Mouse (Mus musculus): ENCODE measurements at regions not wholly inside any gene's neighbourhood (a gene's known extent, or its start where the extent isn't known, plus 50 kb on each side); places are given as distances from the start of the nearest gene placed in this dataset.

DNA sequence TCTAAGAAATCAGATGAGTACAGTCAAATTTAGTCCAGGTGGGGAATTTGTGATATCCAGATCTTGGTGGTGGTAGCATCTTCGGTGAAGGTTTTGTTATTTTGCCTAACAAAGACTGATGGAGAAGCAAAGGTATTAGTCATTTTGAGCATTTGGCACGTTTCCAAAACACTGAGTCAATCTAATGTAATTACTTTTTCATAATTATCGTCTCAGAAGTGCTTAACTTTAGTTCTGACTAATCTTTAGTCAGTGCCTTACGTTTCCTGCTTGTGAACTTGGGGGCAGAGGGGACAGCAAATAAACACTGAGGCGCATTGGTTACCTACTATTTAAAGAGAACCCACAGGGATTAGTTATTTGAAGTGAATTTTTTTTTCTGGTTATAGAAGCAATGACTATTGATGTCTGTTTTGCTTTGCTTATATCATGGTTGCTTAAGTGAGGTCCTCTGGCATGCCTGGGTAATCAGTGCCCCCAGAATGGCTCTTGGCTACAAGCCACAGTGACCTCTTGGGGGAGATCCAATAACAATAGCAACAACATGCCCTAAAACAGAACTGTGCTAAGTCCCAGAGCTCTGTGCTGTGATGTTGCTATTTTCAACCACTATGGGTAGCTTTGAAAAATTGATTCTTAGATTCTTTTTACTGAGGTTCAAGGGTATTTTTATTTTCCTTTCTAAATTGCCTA lies 275.1 kb downstream of the Gpat3 start:
- no peak for DNase-seq

DNA sequence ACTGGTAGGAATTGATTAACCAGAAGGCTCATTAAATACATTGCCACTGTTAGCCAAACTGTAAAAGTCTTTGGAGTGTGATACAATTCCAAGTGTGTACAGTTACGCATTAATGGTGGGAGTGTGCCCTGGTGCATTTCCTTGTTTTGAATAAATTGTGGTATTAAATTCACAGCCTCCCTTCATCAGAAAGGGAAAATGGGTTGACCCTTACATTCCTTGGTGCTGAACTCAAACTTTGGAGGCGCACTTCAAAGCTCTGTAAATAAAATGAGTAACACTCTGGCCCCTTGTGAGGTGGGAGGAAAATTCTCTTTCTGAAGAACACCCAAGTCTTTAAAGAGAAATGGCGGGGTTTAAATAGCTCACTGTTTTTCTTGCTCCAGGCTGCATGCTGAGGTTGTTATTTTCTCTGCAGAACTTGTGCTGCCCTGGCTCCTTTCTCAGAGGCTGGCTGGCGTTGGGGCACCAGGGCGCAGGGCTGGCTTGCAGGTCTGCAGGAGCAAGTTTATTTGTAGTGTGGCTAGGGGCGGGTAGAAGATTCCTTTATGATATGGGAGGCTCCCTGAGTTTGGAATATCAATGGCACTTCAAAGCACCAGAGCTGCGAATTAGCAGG lies 266.7 kb downstream of the Gpat3 start:
- no peak for DNase-seq

DNA sequence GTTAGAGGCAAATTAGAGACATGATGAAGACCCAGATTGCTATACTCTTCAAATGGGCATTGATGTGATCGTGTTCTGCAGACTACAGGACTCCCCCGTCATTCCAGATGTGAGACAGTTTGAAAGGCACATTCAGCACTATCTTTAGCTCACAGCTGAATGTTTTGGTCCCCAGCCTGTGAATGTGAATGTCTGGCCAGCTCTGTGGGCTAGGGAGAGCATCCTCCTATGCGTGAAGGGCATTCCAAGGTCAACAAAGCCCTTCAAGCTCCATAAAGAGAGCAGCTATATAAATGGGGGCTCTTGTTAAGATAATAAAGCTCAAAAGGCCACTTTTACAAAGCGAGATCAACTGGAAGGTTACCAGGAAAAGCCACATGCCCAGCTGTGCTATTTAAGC lies 266.1 kb downstream of the Gpat3 start:
- DNase-seq: no peak

DNA sequence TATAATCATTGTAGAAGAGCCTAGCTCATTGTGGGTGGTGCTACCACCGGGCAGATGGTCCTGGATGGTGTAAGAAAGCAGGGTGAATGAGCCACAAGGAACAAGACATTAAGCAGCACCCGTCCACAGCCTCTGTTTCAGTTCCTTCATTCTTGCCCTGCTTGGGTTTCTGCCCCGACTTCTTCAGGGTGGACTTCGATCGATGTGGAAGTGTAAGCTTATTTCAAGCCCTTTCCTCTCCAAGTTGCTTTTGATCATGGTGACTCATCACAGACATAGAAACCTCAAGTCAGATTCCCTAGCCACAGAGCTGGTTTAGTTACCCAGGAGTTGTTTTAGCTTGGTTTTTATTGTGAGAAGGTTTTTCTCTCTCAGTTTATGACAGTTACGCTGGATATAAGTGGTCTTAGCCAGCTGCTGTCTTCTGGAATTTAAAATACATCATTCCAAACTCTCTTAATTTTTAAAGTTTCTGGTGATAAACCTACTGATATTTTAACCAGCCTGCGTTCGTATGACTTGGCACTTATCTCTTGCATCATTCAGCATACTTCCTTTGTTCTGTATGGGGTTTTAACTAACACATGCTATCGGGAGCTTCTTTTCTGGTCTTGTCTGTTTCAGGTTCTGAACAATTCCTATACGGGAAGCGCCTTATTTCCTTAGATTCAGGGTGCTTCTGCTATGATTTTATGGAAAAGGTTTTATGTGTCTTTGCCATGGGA lies 255.6 kb downstream of the Gpat3 start:
- DNase-seq: no peak

DNA sequence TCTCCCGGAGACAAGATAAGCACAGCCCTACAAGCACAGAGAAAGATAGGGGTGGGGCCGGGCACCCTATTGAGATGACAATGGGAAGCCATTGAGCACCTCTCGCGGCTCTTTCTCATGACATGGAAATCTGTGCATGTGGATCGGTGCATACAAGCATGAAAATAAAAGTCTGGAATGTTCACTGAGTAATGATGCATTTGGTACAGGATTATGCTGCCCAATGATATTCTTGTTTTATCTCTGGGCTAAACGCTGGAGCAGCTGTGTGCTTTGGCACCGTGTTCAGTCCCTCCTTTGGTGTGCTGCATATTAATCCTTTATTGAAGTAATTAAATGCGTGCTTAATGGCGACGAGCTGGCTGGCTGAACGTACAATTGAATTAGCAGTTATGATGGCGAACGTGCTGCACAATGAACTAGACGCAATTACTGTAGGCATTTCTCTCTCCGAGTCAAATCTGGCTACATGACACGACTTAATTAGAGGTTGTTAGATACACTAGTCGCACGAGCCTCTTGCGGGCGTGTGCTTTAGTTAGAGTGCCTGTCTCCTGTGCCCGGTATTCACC lies 245.6 kb downstream of the Gpat3 start:
- DNase-seq: no peak

DNA sequence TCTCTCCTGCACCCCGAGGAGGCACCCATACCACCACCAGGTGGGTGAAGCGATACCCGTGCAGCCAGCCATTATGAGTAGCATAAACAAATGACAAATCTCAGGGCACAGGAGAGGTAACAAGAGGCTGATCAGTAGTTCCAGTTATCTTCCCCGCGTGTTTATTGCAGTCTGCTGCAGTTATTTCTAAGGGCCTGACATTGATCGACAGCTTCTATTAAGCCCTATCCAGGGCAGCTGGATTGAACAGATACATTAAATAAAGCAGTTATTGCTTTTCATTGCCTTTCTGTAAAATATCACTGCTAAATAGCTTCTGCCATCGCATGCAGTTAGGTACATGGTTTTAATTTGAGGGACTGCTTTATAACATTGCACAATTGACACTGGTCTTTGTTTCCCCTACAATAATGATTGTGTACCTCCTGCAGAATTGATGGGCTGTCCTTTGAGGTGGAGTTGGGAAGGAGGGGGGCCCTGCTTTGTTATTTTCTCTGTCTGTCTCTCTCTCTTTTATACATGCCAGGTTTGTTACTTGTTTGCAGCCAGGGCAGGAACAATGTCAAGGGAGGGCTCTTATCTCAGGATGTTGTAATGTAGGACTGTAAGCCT lies 245.0 kb downstream of the Gpat3 start:
- no peak for DNase-seq

DNA sequence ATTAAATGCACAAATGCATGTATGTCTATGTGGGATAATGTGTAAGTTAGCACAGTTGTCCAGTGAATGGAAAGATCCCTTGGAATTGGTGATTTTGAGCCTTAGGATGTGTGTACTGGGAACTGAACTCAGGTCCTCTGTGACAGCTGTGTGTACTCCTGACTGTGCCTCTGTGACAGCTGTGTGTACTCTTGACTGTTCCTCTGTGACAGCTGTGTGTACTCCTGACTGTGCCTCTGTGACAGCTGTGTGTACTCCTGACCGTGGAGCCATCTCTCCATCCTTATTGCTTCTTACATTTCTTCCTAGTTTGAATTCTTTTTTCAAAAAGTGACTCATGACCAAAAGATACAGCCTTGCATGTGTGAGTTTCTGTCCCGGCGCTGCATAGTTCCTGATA lies 239.7 kb downstream of the Gpat3 start:
- no peak for DNase-seq

DNA sequence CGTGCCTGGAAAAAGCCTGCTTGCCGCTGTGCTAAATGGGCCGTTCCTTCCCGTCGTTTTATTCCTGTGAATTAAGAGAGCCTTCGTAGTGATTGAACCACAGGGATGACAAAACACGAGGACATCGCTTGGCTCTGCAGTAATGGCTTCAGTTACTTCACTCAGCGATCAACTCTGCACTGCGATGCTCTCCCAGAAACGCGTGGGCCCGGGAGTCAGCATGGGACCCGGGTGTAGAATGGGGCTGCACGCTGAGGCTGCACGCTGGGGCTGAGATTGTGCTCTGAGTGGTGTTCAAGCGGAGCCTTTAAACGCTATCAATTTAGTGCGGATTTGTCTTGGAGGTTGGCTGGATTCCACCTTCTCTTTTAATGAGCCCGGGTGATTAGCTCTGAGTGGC lies 237.1 kb downstream of the Gpat3 start:
- no peak for DNase-seq

DNA sequence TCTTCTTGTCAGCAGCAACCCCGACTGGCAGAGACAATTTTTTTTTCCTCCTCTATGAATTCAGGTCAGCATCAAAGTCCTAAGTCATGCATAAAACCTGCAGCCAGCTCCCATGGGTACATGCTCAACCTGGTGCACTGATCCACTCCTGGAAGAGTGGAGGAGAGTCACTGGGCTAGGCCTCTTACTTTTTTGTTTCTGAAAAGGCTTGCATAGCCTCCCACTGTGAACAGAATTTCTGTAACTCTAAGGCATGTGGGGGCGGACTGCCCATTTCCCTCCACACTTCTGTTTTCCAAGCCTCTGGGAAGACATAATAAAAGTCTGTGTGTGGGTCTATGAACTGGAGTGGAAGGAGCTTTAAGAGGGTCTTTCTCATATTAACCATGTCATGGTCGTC lies 218.8 kb downstream of the Gpat3 start:
- DNase-seq: no peak

DNA sequence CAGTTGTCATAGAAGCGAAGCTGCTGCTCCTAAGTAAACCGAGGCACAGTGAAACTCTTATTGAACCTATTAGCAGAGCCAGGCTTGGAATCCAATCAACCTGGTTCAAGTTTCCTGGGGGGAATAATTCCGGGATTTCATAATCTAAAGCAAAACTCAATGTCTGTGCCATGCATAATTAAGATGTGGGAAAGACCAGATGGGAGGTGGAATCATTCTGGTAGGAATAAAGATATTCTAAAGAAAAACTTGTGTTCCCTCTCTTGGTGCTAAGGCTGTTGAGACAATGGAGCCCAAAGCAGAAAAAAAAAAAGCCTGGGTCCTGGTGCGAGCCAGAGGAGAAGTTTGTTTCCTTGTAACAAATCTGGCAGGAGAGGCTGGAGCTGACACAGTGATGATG lies 217.7 kb downstream of the Gpat3 start:
- DNase-seq: no peak

DNA sequence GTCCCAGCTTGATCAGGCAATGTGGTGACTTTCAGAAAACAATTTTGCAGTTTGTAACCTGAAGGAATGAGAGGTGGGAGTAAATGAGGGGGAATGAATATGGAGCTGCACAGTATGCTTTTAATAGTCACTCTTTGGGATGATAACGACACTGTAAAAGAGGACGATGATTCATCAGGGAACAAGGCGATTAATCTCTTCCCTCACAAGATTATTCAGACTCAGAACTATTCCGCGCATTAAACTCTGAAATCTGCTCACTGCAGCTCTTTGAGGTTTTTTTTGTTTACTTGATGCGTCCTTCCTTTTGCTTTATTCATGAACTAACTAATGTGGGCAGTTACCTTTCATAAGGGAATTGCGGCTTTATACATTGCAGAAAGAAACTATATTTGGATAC lies 206.1 kb downstream of the Gpat3 start:
- no peak for DNase-seq

DNA sequence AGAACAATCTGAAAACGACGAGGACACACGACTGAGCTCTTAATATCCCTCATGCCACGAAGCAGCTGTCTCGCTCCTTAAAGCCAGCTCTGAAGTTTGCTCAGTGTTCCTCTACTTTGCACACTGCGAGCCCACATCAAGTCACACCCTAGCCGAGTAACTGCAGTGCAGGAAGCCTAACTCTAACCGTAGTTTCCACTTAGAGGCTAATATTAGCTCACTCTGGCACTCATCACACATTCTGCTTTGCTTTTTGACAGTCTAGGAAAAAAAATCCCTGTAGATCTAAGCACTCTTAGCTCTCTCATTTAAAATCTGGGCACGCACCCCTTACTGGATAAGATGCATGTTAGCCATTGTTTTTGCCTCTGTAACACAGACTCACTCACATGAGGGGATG lies 195.0 kb downstream of the Gpat3 start:
- no peak for DNase-seq

DNA sequence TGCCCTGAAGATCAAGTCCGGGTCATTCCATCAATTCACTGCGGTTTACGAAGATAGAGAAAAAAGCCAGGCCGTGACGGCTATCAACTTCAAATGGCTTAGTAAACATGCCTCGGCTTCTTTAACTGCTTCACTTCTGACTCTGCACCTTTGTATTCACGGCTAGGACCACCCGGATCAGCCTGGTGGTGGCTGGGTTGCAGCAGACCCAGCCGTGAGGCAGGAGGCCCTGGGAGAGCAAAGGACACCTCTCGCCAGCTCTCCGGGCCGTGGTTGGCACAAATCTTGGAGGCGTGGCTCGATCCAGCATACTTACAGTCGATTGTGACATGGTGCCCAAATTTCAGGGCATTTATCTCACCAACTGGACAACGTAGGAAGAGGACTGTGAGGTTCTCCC lies 187.5 kb downstream of the Gpat3 start:
- no peak for DNase-seq

DNA sequence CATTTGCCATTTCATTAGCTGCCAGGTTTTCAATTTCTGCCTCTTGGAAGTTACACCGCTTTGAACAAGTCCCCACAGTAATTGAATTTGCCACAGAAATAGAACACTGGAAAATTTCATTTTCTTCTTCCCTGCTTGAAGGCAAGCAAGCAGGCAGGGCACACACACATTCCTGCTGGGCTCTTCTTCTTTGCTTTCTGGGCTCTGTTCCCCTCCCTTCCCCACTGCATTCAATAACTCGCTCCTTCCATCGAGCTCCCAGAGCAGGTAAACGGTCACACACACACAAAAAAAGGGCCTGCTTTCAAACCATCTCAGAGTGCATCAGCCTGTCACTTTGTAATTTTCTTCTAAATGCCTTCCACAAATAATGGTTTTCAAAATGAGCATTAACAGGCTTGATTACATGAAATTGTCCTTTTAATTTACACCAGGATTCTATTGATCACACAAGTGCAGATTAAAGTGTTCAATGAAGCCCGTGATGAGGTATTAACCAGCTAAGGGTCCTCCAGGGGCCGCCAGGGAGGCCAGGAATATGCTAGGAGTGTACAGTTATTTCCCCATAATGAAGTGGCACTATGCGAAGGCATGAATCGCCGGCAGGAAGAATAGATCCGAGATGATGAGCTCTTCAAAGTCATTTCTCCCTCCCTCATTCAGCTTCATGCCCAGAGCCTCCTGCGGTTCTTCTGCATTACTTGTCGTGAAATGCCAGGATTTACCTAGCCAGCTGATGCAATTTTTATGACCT lies 186.8 kb downstream of the Gpat3 start:
- no peak for DNase-seq

DNA sequence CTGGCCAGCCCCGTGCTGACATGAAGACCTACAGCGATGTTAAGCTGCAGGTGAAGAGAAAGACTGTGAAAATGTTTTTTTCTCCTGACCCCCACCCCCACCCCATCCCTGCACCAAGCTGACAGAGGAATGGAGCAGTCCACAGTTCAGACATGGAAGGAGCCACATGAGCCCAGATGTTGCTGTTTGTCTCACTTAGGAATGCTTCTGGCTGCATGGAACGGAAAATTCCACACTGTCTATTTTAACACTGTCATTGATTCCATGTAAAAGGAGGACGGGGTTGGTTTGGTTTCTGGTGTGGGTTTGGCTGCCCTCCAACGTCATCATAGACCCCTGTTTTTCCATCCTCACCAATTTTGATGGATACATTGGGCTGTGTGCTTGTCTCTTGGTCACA lies 179.3 kb downstream of the Gpat3 start:
- DNase-seq: no peak

DNA sequence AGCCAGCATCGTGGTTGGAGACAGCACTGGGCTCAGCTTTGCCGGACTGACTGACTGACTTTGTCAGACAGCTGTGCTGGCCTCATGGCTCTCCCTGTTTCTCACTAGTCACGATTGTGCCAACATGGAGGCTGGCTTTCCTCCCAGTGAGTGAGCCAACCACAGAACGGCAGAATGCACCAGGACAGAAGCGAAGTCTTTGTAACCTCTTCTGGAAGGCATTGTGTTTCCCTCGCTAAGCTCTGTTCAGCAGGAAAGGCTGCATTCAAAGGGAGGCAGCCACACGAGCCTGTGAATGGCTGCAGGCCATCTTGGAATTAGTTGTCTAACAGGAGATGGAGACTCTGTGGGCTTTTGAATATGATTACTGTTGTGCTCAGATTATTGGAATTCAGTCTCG lies 178.3 kb downstream of the Gpat3 start:
- no peak for DNase-seq

DNA sequence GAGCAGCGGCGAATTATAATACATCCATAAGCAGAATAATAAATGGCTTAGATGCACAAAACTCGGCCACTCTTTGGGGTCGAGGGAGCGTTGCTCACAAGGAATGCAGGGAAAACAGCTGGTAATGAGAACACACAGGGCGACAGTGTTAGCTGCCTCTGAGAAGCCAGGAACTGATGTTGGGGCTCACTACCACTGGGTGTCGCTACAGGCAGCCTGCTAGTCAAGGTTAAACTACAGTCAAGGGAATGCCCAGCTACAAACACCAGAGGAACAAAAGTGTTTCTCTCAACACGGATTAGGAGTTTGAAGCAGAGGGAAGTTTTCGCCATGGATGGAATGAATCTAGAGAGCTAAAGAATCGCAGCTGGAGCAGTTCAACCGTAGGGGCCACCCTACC lies 175.3 kb downstream of the Gpat3 start:
- DNase-seq: peak; percentile 60 to 75

DNA sequence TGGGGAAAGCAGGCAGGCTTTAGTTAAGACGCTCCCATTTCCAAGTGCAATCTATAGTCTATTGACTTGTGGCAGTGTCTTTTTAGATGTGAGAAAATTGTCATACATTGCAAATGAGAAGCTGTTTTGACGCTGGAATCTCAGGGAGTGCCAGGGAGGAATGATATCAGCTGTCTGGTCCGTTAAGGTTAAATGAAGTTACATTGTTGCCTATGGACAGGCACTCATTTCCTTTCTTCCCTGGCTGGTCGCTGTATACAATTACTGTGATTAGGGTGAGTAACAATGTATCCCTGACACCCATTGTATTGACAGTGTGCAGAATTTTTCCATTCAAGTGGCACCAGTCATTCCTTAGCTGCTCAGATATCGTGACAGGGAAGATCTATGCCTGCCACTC lies 168.3 kb downstream of the Gpat3 start:
- DNase-seq: no peak

DNA sequence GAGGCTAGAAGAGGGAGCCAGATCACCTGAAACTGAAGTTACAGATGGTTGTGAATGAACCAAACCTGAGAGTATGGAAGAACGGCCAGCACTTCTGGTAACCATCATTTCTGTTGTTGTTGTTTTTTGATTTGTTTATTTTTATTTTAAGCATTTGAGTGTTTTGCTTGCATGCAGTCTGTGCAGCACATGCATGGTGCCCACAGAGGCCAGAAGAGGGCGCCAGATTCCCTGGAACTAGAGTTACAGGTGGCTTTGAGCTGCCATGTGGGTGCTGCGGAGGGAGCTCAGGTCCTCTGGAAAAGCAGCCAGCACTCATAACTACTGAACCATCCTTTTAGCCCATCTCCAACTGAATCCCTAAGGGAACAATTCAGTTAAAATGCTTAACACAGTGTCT lies 159.7 kb downstream of the Gpat3 start:
- peak in 1 of 2 experiments; percentile 7 for DNase-seq

DNA sequence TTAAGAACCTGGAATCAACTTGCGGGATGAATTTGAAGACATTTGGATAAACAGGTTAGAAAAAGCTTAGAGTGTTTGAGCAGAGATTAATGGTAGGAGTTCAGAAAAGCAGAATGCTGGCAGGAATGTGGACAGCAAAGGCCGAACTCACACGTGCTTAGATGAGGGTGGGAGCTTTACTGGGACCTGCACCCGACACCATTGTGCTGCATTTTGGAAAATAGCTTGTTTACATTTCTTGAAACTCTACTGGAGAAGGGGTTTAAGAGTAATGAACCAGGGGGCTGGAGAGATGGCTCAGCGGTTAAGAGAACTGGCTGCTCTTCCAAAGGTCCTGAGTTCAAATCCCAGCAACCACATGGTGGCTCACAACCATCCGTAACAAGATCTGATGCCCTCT lies 154.9 kb downstream of the Gpat3 start:
- DNase-seq: no peak

DNA sequence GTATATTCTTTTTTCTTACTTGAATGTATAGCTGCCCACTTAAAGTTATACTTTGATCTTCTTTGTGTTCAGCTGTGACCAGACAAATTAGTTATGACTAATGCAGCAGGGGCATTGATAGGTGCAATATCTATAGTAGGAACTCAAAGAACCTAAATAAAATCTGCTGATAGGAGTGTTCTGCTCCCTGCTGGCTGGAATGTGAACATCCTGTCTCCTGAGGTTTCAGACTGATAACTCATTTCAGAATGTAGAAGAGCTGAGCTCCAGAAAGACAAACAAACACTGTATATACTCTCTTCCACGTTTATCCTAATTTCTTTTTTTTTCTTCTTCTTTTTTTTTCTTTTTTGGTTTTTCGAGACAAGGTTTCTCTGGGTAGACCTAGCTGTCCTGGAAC lies 146.9 kb downstream of the Gpat3 start:
- DNase-seq: no peak

DNA sequence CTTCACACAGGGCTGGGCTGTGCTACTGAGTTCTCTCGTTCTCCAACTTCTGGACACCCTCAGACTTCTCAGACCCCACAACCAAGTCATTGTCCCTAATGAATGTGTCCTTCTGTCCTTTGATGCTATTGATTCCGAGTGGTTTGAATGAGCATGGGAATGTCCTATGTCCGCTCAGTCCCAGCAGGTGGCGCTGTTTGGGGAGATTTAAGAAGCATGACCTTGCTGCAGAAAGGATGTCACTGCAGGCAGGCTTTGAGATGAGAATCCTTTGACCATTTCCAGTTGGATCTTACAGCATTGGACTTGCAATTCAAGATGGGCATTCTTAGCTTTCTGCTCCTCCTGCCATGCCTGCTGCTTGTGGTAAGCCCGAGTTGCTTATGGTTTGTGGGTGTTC lies 146.1 kb downstream of the Gpat3 start:
- DNase-seq: peak; percentile 50 to 52
